Mouse (Mus musculus): ENCODE results near the gene Bri3. TPM values are rescaled to one million over a fixed set of nuclear protein-coding genes. Genes with fewer than 3 reads are reported as not detected.

Bri3 gene
- polyA plus RNA-seq, 1 experiment from 2014 or later, result 80.7 TPM

GRCm38 (mm10) chr5:144466987-144467386 is 222.8 kb downstream of the Bri3 start:
- no peaks in the 10 kb centered on the region for H3K27me3 ChIP-seq (replicated peaks; ENCODE audit: control insufficient read depth, insufficient read depth, low read length)
- no peak overlapping the region for H3K9ac ChIP-seq (ENCODE audit: low read depth, low read length)
- H3K4me1 ChIP-seq (ENCODE audit: control insufficient read depth, insufficient read depth, low read depth, low read length), result no peaks in the 10 kb centered on the region
- no peak overlapping the region for H3K4me3 ChIP-seq (ENCODE audit: low read length)
- H3K9me3 ChIP-seq (ENCODE audit: control insufficient read depth, low read length), result no peaks in the 10 kb centered on the region
- ATAC-seq, result no peak
- no peaks in the 10 kb centered on the region for H3K36me3 ChIP-seq (ENCODE audit: control insufficient read depth, insufficient read depth, low read length)
- H3K4me2 ChIP-seq (ENCODE audit: low read length), result no peak overlapping the region
- no peak overlapping the region for H3K27ac ChIP-seq (ENCODE audit: low read depth, low read length)
- WGBS, result 44% methylated on average over 6 of the region's 6 CpGs

- H3K4me1 ChIP-seq (ENCODE audit: control insufficient read depth, insufficient read depth, low read depth, low read length), result no peaks in the 10 kb centered on the region
- H3K9me3 ChIP-seq (ENCODE audit: control insufficient read depth, low read length), result no peaks in the 10 kb centered on the region
- ATAC-seq, result no peak
- no peak overlapping the region for H3K4me2 ChIP-seq (ENCODE audit: low read length)
- no peak overlapping the region for H3K9ac ChIP-seq (ENCODE audit: low read depth, low read length)
- no peaks in the 10 kb centered on the region for H3K27me3 ChIP-seq (replicated peaks; ENCODE audit: control insufficient read depth, insufficient read depth, low read length)
- 84% methylated on average over 14 of the region's 14 CpGs for WGBS
- no peak overlapping the region for H3K27ac ChIP-seq (ENCODE audit: low read depth, low read length)
- no peak overlapping the region for H3K4me3 ChIP-seq (ENCODE audit: low read length)
- H3K36me3 ChIP-seq (ENCODE audit: control insufficient read depth, insufficient read depth, low read length), result no peaks in the 10 kb centered on the region
Observed at GRCm38 (mm10) chr5:144473056-144473455, 228.8 kb downstream of the Bri3 start.

- no peaks in the 10 kb centered on the region; the same call in 1 of the 2 replicates for H3K9me3 ChIP-seq (ENCODE audit: control insufficient read depth, low read length)
- no peak overlapping the region for H3K9ac ChIP-seq (ENCODE audit: low read depth, low read length)
- no peak overlapping the region for H3K4me3 ChIP-seq (ENCODE audit: low read length)
- ATAC-seq, result no peak
- H3K4me1 ChIP-seq (ENCODE audit: control insufficient read depth, insufficient read depth, low read depth, low read length), result peaks cover 9% of the 10 kb centered on the region
- no peak overlapping the region for H3K4me2 ChIP-seq (ENCODE audit: low read length)
- H3K27me3 ChIP-seq (replicated peaks; ENCODE audit: control insufficient read depth, insufficient read depth, low read length), result no peaks in the 10 kb centered on the region
- 18% methylated on average over 8 of the region's 8 CpGs for WGBS
- H3K27ac ChIP-seq (ENCODE audit: low read depth, low read length), result no peak overlapping the region
- no peaks in the 10 kb centered on the region for H3K36me3 ChIP-seq (ENCODE audit: control insufficient read depth, insufficient read depth, low read length)
Observed at GRCm38 (mm10) chr5:144479677-144480171, 235.5 kb downstream of the Bri3 start.

- Histone ChIP-seq H3K4me2 (ENCODE audit: low read length) (no peak overlapping the region), H3K27me3 (replicated peaks; ENCODE audit: control insufficient read depth, insufficient read depth, low read length) (no peaks in the 10 kb centered on the region), H3K9me3 (ENCODE audit: control insufficient read depth, low read length) (no peaks in the 10 kb centered on the region; the same call in 1 of the 2 replicates), H3K9ac (ENCODE audit: low read depth, low read length) (no peak overlapping the region; the same call in 1 of the 2 replicates), H3K4me3 (ENCODE audit: low read length) (no peak overlapping the region), H3K27ac (ENCODE audit: low read depth, low read length) (no peak overlapping the region), H3K4me1 (ENCODE audit: control insufficient read depth, insufficient read depth, low read depth, low read length) (peaks cover 9% of the 10 kb centered on the region), H3K36me3 (ENCODE audit: control insufficient read depth, insufficient read depth, low read length) (no peaks in the 10 kb centered on the region)
- no peak; the same call in 1 of the 2 replicates for ATAC-seq
- 47% methylated on average over 16 of the region's 16 CpGs for WGBS
Observed at GRCm38 (mm10) chr5:144483659-144484375, 239.6 kb downstream of the Bri3 start.

GRCm38 (mm10) chr5:144491308-144491707 is 247.1 kb downstream of the Bri3 start:
- no peaks in the 10 kb centered on the region; the same call in 1 of the 2 replicates for H3K9me3 ChIP-seq (ENCODE audit: control insufficient read depth, low read length)
- no peaks in the 10 kb centered on the region for H3K4me1 ChIP-seq (ENCODE audit: control insufficient read depth, insufficient read depth, low read depth, low read length)
- no peak overlapping the region for H3K4me2 ChIP-seq (ENCODE audit: low read length)
- no peak overlapping the region for H3K4me3 ChIP-seq (ENCODE audit: low read length)
- WGBS, result 24% methylated on average over 6 of the region's 6 CpGs
- H3K27ac ChIP-seq (ENCODE audit: low read depth, low read length), result no peak overlapping the region
- no peak for ATAC-seq
- H3K36me3 ChIP-seq (ENCODE audit: control insufficient read depth, insufficient read depth, low read length), result no peaks in the 10 kb centered on the region
- no peaks in the 10 kb centered on the region; the same call in 1 of the 2 replicates for H3K27me3 ChIP-seq (replicated peaks; ENCODE audit: control insufficient read depth, insufficient read depth, low read length)
- H3K9ac ChIP-seq (ENCODE audit: low read depth, low read length), result no peak overlapping the region

Other genes starting within 250 kb of the Bri3 start
- 73.6 and 78.4 TPM in 2 replicates for gene Ccz1, start 229.6 kb upstream of the Bri3 start, polyA plus RNA-seq (2015; fragmentation: Nextera tagmentation; extraction: Ambion mirVana)
- 0.59 TPM in 1 of 2 replicates, not detected in the other for gene Ocm, start 217.8 kb upstream of the Bri3 start, polyA plus RNA-seq (2015; fragmentation: Nextera tagmentation; extraction: Ambion mirVana)
- 9.1 TPM in 2 replicates for gene Lmtk2, start 144.0 kb upstream of the Bri3 start, polyA plus RNA-seq (2015; fragmentation: Nextera tagmentation; extraction: Ambion mirVana)
- 0.07 and 0.09 TPM in 2 replicates for gene Bhlha15, start 54.2 kb upstream of the Bri3 start, polyA plus RNA-seq (2015; fragmentation: Nextera tagmentation; extraction: Ambion mirVana)
- gene Tecpr1, start 20.8 kb upstream of the Bri3 start, polyA plus RNA-seq (2015; fragmentation: Nextera tagmentation; extraction: Ambion mirVana), result 41.8 and 45.8 TPM in 2 replicates
- gene Baiap2l1, start 113.7 kb downstream of the Bri3 start, polyA plus RNA-seq (2015; fragmentation: Nextera tagmentation; extraction: Ambion mirVana), result 1.8 and 2.2 TPM in 2 replicates